In the genomic region with DNA sequence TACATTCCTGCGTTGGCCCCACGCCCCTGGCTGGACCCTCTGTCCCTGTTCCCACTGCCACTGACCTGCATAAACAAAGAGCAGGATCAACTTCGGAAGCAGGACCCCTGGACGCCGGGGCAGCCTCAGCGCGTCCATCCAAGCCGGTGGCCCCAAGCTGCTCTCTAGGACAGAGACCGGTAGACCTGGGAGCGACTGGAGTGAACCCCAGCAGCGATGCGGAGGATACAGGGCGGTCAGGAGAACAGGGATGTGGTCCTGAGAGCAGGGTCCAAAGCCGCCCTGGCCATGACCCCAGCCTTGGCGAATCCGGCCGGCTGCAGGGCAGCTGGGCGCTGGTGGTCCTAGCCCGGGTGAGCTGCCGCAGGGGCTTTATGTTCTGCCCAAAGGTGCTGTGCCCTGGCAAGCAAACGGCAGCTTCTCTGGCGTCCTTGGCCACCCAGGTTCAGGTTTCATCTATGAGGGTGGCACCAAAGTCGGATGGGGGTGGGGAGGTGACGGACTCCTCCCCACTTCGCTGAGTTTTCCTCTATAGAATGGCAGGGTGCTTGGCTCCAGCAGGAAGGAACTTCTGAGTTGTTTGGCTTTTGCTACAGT, we compare ENCODE assay signal across 7 mouse cellular contexts. TPM values are rescaled to one million over a fixed set of nuclear protein-coding genes. Genes with fewer than 3 reads are reported as not detected.
DNase-seq lines count a peak whose midpoint lies in the region; ATAC-seq and TF ChIP-seq lines count a peak whose summit lies in the region.

No protein-coding gene starts in this region.

- no peaks in the 10 kb centered on the region for H3K36me3 ChIP-seq in heart, embryonic 11.5 days (ENCODE audit: control insufficient read depth, insufficient read depth, low read length)
- no peaks in the 10 kb centered on the region for H3K36me3 ChIP-seq in kidney, embryonic 15.5 days
- H3K36me3 ChIP-seq in stomach, postnatal 0 days (ENCODE audit: control insufficient read depth, insufficient read depth, low read length), result no peaks in the 10 kb centered on the region

- no peaks in the 10 kb centered on the region for H3K27me3 ChIP-seq in heart, embryonic 11.5 days (ENCODE audit: control insufficient read depth, insufficient read depth, low read length)
- H3K27me3 ChIP-seq in kidney, embryonic 15.5 days, result no peaks in the 10 kb centered on the region
- H3K27me3 ChIP-seq in stomach, postnatal 0 days (ENCODE audit: control insufficient read depth, insufficient read depth, low read length), result no peaks in the 10 kb centered on the region

- peak overlapping the region; percentile 72 for H3K9ac ChIP-seq in heart, embryonic 11.5 days (ENCODE audit: low read depth, low read length)
- peak overlapping the region; percentile 54 for H3K9ac ChIP-seq in kidney, embryonic 15.5 days
- peak overlapping the region; percentile 43 for H3K9ac ChIP-seq in stomach, postnatal 0 days (ENCODE audit: low read length)

- H3K4me3 ChIP-seq in heart, embryonic 11.5 days (ENCODE audit: low read depth, low read length), result peak overlapping the region; percentile 49
- H3K4me3 ChIP-seq in kidney, embryonic 15.5 days (replicated peaks), result peak overlapping the region; percentile 52
- H3K4me3 ChIP-seq in stomach, postnatal 0 days (ENCODE audit: low read depth, low read length), result peak overlapping the region; percentile 41

- H3K27ac ChIP-seq in heart, embryonic 11.5 days (ENCODE audit: low read depth, low read length), result no peak overlapping the region
- H3K27ac ChIP-seq in kidney, embryonic 15.5 days, result peak overlapping the region; percentile 60
- H3K27ac ChIP-seq in stomach, postnatal 0 days (replicated peaks), result 0 out of 2 replicates have a peak overlapping the region, but pooled peaks have one; percentile 35

- no peaks in the 10 kb centered on the region for H3K4me1 ChIP-seq in heart, embryonic 11.5 days (ENCODE audit: control insufficient read depth, insufficient read depth, low read length)
- H3K4me1 ChIP-seq in kidney, embryonic 15.5 days, result peaks cover 8% of the 10 kb centered on the region
- H3K4me1 ChIP-seq in stomach, postnatal 0 days (replicated peaks; ENCODE audit: control insufficient read depth, insufficient read depth), result 0 out of 2 replicates have a peak, but pooled peaks cover 4% of the 10 kb centered on the region

- no peak for TF ChIP-seq EP300 in stomach, postnatal 0 days (optimal IDR thresholded peaks at IDR 0.05)

- peak; percentile 36 to 63 for DNase-seq in adrenal gland, adult (ENCODE audit: inconsistent age in 2 of 2, low spot score in 1 of 2)
- DNase-seq in lung, postnatal 10 days, result peak; percentile 66
- DNase-seq in stomach, postnatal 0 days (ENCODE audit: low spot score), result peak; percentile 37
- DNase-seq in layer of hippocampus, postnatal 14 days (ENCODE audit: low spot score in 2 of 2), result no peak

- WGBS in heart, embryonic 11.5 days (ENCODE audit: insufficient replicate concordance), result 1% methylated on average over 25 of the region's 25 CpGs
- WGBS in kidney, embryonic 15.5 days, result 3% methylated on average over 25 of the region's 25 CpGs
- WGBS in stomach, postnatal 0 days, result 4% methylated on average over 25 of the region's 25 CpGs

- peak; percentile 30 for ATAC-seq in common myeloid progenitor, adult 5-6 weeks (replicated peaks; ENCODE audit: low read depth, poor library complexity, severe bottlenecking)
- peak; percentile 59 for ATAC-seq in heart, embryonic 11.5 days (replicated peaks; ENCODE audit: insufficient number of reproducible peaks, low FRiP score, low TSS enrichment)
- ATAC-seq in kidney, embryonic 15.5 days (replicated peaks; ENCODE audit: low FRiP score), result peak; percentile 91
- peak; percentile 40; the same call in 1 of the 2 replicates for ATAC-seq in stomach, postnatal 0 days (ENCODE audit: low FRiP score, low TSS enrichment)

- H3K4me2 ChIP-seq in heart, embryonic 11.5 days, result peak overlapping the region; percentile 81
- peak overlapping the region; percentile 82 for H3K4me2 ChIP-seq in kidney, embryonic 15.5 days
- peak overlapping the region; percentile 65 for H3K4me2 ChIP-seq in stomach, postnatal 0 days (replicated peaks; ENCODE audit: low read depth)

- H3K9me3 ChIP-seq in heart, embryonic 11.5 days (replicated peaks; ENCODE audit: control insufficient read depth, low read length), result no peaks in the 10 kb centered on the region
- H3K9me3 ChIP-seq in kidney, embryonic 15.5 days (replicated peaks), result no peaks in the 10 kb centered on the region
- no peaks in the 10 kb centered on the region for H3K9me3 ChIP-seq in stomach, postnatal 0 days (ENCODE audit: control insufficient read depth, low read length)

- no peak for TF ChIP-seq CTCF in stomach, postnatal 0 days (IDR thresholded peaks at IDR 0.05; ENCODE audit: low read depth)

RNA-seq across cellular contexts. Expression of gene Cyyr1, which starts 3.1 kb away (rescaled TPM):
- 0.82 and 1.2 TPM in 2 replicates for total RNA-seq in common myeloid progenitor, adult 5-6 weeks (2017)
- polyA plus RNA-seq in heart, embryonic 11.5 days (2014; fragmentation: Nextera tagmentation; extraction: Ambion mirVana), result 3.2 and 3.6 TPM in 2 replicates
- 6.4 and 6.5 TPM in 2 replicates for polyA plus RNA-seq in kidney, embryonic 15.5 days (2015; fragmentation: Nextera tagmentation; extraction: Ambion mirVana)
- polyA plus RNA-seq in stomach, postnatal 0 days (2015; fragmentation: Nextera tagmentation; extraction: Ambion mirVana), result 2.0 TPM in 2 replicates
- total RNA-seq in layer of hippocampus, postnatal 14 days (2021), result 1 to 10 TPM; 4.5 to 5.1 TPM

Comparison
In these comparisons a context has a peak if more than half of its experiments do, and no peak if none do; other contexts are left out.
1. DNase-seq: peak in adrenal gland, adult (2 of 2), lung, postnatal 10 days (single experiment) and stomach, postnatal 0 days (single experiment); none in layer of hippocampus, postnatal 14 days (0 of 2).
2. ATAC-seq: peak in every context shown above with its lines; median percentile 91 in kidney, embryonic 15.5 days; 59 in heart, embryonic 11.5 days; 40 in stomach, postnatal 0 days; 30 in common myeloid progenitor, adult 5-6 weeks.
3. Peak in every context shown above with its lines, with median percentiles within 50 percentile points of each other: H3K4me2 ChIP-seq, H3K4me3 ChIP-seq and H3K9ac ChIP-seq.